Mouse (Mus musculus) right cerebral cortex, postnatal 25 days (tissue): Measurements from ENCODE around the gene Snupn.
A peak's percentile ranks its signal among the peaks of the same experiment; 100 is the strongest.
"Not testable (repeated sequence)": the region's sequence is repeated elsewhere in the genome, so short reads cannot be mapped to it uniquely, and the experiment has no call there.

Experiments used
- DNase-seq: peaks from one replicate; pipeline ENCODE4 v3.0.0; 2022

Snupn gene

DNA sequence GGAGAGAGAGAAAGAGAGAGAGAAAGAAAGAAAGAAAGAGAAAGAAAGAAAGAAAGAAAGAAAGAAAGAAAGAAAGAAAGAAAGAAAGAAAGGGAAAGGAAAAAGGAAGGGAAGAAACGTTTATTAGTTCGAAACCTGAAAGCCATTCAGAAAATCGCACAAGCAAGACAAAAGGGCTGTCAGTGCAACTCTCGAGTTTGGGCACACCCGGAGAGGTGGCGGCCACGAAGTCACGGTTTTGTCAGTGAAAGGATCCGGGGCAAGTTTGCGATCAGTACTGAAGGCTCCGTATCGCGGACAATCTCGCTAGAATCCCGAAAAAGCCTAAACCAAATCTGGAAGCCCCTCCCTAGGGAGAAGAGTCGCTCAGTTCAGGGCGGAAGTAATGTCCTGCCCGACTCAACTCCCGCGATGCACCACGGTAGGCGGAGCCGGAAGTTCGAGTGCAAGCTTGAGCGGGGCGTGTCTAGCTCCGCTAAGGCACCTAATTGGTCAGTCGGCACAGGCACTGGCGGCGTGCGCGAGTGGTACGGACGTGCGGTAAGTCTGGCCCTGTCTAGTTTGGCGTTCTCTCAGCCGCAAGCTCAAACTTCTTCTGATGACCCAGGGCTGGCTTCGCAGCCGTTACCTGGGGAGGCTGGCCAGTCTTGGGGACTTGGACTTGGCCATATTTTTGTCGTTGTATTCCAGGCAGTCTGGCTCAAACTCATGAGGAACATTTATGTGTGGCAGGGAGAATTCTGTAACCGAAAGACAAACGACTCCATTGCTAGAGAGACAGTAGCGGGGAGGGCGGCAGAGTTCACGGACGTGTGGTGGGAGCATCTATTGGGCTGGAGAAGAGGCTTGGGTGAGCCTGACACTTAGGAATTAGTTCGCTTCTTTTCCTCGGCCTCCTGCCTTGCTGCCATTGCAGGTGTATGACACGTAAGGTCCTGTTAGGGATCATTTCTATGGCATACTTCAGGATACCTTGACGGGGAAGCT is at the start of gene Snupn:
Gene Snupn, plus strand, starts transcription at position 465 of the 987 bp plus-strand sequence.
- DNase-seq, result peak; percentile 97

- no peak for DNase-seq
Observed at GRCm38 (mm10) chr9:56901187-56901586, 49.5 kb upstream of the Snupn start.

DNA sequence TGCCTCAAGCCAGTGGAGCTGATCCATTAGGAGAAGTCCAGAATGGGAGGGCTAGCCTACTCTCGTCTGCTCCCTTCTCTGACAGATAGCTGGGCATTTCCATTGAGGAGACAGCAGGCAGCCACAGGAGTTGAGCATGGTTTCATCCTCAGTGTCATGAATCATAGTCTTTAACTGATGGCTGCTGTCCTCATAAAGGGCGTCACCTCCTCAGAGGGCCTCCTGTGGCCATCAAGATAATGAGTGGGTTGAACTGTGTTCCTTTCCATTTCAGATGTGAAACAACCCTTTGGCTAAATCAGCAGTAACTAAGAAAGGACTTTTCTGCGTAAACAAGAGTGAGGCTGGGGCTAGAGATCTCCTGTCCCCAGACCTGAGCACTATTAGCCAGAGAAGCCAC is 47.0 kb upstream of the Snupn start:
- no peak for DNase-seq

GRCm38 (mm10) chr9:56907549-56907948 is 43.1 kb upstream of the Snupn start:
- no peak for DNase-seq

DNA sequence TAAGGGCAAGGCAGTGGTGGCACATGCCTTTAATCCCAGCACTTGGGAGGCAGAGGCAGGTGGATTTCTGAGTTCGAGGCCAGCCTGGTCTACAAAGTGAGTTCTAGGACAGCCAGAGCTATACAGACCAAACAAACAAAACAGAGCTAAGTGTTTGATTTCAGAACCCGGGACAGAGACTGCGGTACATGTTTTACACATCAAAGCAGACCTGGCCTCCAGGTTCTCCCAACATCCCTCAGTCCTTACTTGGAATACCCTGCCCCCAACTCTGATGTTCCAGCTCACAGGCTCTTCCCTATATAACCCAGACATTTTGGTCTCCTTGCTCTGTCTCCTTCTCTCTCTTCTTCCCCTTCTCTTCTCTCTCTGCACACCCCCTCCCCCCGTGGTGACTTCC is 40.7 kb upstream of the Snupn start:
- DNase-seq, result not testable (repeated sequence)

DNA sequence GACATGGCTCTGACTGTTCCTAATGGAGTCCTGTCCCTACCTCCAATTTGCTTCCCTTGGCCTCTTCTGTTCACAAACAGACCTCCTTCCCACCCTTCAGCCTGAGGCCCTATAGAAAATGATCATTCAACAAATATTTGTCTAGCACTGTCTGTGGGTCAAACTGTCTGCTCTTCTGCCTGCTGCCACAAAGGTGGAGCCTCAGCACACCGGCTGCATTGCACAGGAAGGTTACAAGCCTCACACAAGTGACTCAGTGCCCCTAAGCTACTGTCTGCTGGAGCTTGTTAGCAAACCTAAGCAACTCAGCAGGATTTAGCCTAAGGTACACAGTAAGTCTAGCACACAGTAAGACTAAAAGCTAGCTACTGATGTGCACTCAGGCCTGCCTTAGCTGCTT is 39.7 kb upstream of the Snupn start:
- DNase-seq, result no peak

- no peak for DNase-seq
Observed at GRCm38 (mm10) chr9:56913991-56914390, 36.7 kb upstream of the Snupn start.

DNA sequence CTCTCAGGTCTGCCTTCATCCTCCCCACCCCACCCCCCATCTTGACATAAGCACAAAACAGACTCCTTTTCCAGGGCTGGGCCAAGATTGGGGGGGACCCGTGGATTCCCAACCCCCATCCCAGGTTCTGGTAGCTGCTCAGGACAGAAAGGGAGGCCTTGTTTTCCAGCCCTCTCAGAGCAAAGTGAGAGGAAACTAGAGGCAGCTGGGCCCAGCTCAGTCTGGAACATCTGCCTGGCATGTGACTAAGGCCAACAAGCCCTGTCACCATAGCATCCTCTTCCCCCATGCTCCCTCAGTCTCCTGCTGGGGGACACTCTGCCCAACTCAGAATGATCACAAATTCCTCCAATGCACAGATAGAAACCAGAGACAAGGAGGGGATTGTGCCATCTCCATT is 35.6 kb upstream of the Snupn start:
- DNase-seq, result no peak

GRCm38 (mm10) chr9:56915695-56916410 is 34.8 kb upstream of the Snupn start:
- DNase-seq, result no peak

- DNase-seq, result no peak
Observed at GRCm38 (mm10) chr9:56917131-56917530, 33.5 kb upstream of the Snupn start.

GRCm38 (mm10) chr9:56918466-56918865 is 32.2 kb upstream of the Snupn start:
- DNase-seq, result no peak

GRCm38 (mm10) chr9:56922746-56923145 is 27.9 kb upstream of the Snupn start:
- DNase-seq, result no peak

DNA sequence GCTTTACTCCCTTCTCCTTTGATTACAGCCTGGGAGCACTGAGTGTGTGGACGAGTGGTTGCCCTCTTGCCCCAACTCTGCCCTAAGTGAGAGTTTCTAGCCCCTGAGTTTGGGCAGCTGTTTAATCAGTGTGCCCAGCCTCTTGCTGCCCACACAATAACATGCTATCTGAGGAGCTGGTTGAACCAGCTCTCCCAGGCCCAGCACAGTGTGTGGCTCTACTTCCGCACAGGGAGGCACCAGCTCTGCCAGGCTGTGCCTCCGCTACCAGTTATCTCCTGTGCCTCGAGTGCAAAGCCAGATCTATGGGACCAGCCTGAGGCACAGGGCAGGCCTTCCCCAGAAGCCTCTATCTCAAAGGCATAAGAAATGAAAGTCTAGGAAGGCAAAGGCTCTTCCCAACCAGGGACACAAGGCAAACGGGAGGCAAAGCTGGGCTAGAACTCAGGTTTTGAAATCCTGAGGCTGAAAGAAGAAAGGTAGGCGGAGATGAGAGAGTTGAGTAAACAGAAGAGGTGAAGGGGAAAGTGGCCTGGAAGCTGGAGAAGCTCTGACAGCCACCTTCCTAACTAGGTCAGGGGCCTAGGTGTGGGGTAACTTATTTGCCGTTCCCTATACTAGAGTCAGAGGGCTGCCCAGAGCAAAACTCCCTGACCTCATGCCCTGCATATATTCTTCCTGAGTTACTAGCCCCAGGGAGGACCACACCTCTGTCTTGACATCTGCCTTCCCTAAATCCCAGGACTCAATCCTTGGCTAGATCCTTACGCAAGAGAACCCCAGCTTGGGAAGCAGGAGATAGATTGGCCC is 26.6 kb upstream of the Snupn start:
- DNase-seq, result no peak

DNA sequence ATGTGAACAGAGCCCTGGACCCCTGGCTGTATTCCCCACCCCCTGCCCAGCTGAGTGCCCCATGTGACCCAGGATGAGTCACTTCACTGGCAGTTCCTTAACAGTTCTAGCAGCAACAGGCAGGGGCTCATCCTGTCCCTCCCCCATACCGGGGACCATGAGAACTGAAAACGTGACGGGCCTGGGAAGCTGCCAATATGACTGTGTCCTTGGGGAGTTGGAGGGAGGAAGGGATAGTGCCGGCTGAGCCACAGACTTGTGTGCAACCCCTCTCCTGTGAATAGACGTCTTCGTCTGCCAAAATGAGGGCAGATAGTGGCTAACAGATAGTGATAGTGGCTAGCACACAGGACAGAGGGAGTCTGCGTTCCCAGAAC is 26.0 kb upstream of the Snupn start:
- no peak for DNase-seq

- no peak for DNase-seq
Observed at GRCm38 (mm10) chr9:56925291-56926024, 25.2 kb upstream of the Snupn start.

DNA sequence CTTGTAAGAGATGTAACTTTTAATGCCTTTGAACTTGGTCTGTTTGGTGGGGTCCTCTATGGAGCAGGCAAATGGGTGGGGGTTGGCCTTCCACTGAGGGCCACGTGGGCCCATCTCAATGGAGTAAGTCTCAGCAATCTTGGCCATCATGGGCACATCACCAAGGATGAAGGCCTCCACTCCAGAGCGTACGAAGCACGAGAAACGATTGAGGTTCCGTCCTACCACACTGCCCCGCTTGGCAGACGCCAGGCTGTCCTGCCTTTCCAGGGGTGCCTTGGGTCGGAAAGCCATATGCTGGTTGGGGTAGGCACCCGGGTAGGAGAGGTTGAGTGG is 24.7 kb upstream of the Snupn start:
- DNase-seq, result no peak

DNA sequence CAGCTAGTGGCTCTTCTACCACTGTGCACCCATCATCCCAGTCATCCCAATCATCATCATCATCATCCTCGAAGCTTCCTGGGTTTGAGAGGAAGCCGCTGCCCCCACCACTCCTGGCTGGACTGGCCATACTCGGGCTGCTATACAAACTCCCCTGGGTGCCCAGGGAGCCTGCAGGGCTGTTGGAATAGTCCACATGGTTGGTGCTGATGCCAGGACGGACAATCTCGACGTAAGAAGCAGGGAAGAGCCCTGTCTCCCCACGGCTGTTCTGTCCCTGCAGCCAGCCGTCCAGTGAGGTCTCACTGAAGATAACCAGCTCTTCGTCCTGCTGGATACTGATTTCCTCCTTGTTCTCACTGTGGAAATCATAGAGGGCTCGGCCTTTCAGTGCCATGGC is 24.3 kb upstream of the Snupn start:
- DNase-seq, result no peak

GRCm38 (mm10) chr9:56927191-56928012 is 23.3 kb upstream of the Snupn start:
- no peak for DNase-seq

- peak; percentile 88 for DNase-seq
Observed at GRCm38 (mm10) chr9:56928041-56928811, 22.5 kb upstream of the Snupn start, which contains the start of gene Snx33. TSS of gene Snx33 (minus strand) at chr9:56928371.

- DNase-seq, result no peak
Observed at GRCm38 (mm10) chr9:56929496-56929895, 21.2 kb upstream of the Snupn start.

DNA sequence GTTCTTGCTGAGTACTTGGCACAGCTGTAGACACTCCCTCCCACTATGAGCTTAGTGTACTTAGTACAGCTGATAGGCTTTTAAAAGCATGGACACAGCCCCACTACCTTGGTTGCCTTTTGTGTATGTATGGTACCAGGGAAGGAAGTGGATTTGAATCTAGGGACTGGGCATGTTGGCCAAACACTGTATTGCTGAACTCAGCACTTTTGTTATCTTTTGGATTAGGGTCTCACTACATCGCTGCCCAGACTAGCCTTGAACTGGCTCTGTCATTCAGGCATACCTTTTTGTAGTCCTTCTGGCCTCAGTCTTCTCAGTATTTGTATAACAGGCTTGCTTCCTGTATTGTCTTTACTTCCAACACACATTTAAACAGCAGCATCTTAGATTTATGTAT is 20.1 kb upstream of the Snupn start:
- DNase-seq, result no peak
